ENCODE assay signal across 8 mouse cellular contexts in the genomic region with DNA sequence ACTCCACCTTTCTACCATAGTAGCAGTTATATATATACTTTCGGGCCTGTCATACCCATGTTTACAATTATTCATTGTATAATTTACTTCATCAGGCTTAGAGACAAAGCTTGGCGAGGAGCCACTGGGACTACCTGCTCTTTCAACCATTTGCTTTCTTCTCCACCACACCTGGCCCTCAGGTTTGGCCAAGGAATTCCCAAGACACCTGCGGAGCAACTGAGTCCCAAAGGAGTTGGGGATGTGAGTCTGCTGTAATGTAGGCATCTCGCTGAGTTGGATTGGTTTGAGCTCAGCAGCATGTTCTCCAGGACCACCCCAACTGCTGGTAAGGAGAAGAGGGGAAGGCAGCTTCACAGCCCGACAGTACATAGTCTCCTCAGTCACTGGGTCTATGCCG. TPM values are rescaled to one million over a fixed set of nuclear protein-coding genes. Genes with fewer than 3 reads are reported as not detected.
DNase-seq lines count a peak whose midpoint lies in the region; ATAC-seq and TF ChIP-seq lines count a peak whose summit lies in the region.

Gene Naa20 (plus strand): TSS at position 239 of the 400 bp plus-strand sequence.

- no peak for DNase-seq in lung, postnatal 0 days (ENCODE audit: low spot score)
- no peak for DNase-seq in lung, postnatal 36 days
- DNase-seq in embryonic facial prominence, embryonic 14.5 days (ENCODE audit: low spot score), result no peak
- no peak for DNase-seq in heart, postnatal 0 days (ENCODE audit: low spot score)
- DNase-seq in limb, embryonic 10.5 days (ENCODE audit: low spot score), result no peak
- DNase-seq in urinary bladder, postnatal 25 days (ENCODE audit: low spot score), result no peak
- no peak for DNase-seq in urinary bladder, postnatal 36 days (ENCODE audit: low spot score in 2 of 2)

- TF ChIP-seq CTCF in lung, postnatal 0 days (IDR thresholded peaks at IDR 0.05), result no peak
- no peak; the same call in 1 of the 2 replicates for TF ChIP-seq CTCF in heart, postnatal 0 days (IDR thresholded peaks at IDR 0.05; ENCODE audit: low read depth)

- no peaks in the 10 kb centered on the region for H3K27me3 ChIP-seq in lung, postnatal 0 days (replicated peaks; ENCODE audit: insufficient read depth, low read length)
- no peaks in the 10 kb centered on the region for H3K27me3 ChIP-seq in embryonic facial prominence, embryonic 14.5 days (replicated peaks; ENCODE audit: control insufficient read depth, insufficient read depth, low read length)
- H3K27me3 ChIP-seq in heart, postnatal 0 days (ENCODE audit: control insufficient read depth, insufficient read depth, low read length), result no peaks in the 10 kb centered on the region
- no peaks in the 10 kb centered on the region for H3K27me3 ChIP-seq in limb, embryonic 10.5 days (ENCODE audit: low read depth, poor library complexity, severe bottlenecking)
- no peaks in the 10 kb centered on the region for H3K27me3 ChIP-seq in neural tube, embryonic 15.5 days (replicated peaks)

- no peaks in the 10 kb centered on the region for H3K36me3 ChIP-seq in lung, postnatal 0 days (ENCODE audit: insufficient read depth, low read length)
- H3K36me3 ChIP-seq in embryonic facial prominence, embryonic 14.5 days (ENCODE audit: control insufficient read depth, insufficient read depth, low read length), result peaks cover 5% of the 10 kb centered on the region; the same call in 1 of the 2 replicates
- peaks cover 2% of the 10 kb centered on the region; the same call in 1 of the 2 replicates for H3K36me3 ChIP-seq in heart, postnatal 0 days (replicated peaks; ENCODE audit: control insufficient read depth, insufficient read depth, low read length)
- peaks cover 15% of the 10 kb centered on the region for H3K36me3 ChIP-seq in limb, embryonic 10.5 days
- H3K36me3 ChIP-seq in neural tube, embryonic 15.5 days, result peaks cover 4% of the 10 kb centered on the region

- WGBS in lung, postnatal 0 days, result 86% methylated on average over 6 of the region's 6 CpGs
- 83% methylated on average over 6 of the region's 6 CpGs for WGBS in embryonic facial prominence, embryonic 14.5 days
- WGBS in heart, postnatal 0 days, result 81% methylated on average over 6 of the region's 6 CpGs
- 88% methylated on average over 6 of the region's 6 CpGs for WGBS in limb, embryonic 10.5 days
- WGBS in neural tube, embryonic 15.5 days, result 90% methylated on average over 6 of the region's 6 CpGs

- peak within 1 kb of the TSS; percentile 76; the same call in 1 of the 2 replicates for H3K9ac ChIP-seq in lung, postnatal 0 days (replicated peaks; ENCODE audit: low read depth)
- H3K9ac ChIP-seq in embryonic facial prominence, embryonic 14.5 days (ENCODE audit: low read depth, low read length), result 0 out of 2 replicates have a peak within 1 kb of the TSS, but pooled peaks have one; percentile 2
- peak within 1 kb of the TSS; percentile 94; the same call in 1 of the 2 replicates for H3K9ac ChIP-seq in heart, postnatal 0 days (replicated peaks; ENCODE audit: low read depth, low read length)
- peak within 1 kb of the TSS; percentile 93; the same call in 1 of the 2 replicates for H3K9ac ChIP-seq in neural tube, embryonic 15.5 days (replicated peaks)

- peaks cover 8% of the 10 kb centered on the region; the same call in 1 of the 2 replicates for H3K4me1 ChIP-seq in lung, postnatal 0 days (ENCODE audit: insufficient read depth, low read depth, low read length)
- H3K4me1 ChIP-seq in embryonic facial prominence, embryonic 14.5 days (ENCODE audit: control insufficient read depth, insufficient read depth, low read length), result peaks cover 17% of the 10 kb centered on the region
- peaks cover 19% of the 10 kb centered on the region for H3K4me1 ChIP-seq in heart, postnatal 0 days (ENCODE audit: control insufficient read depth, insufficient read depth)
- peaks cover 20% of the 10 kb centered on the region for H3K4me1 ChIP-seq in limb, embryonic 10.5 days
- H3K4me1 ChIP-seq in neural tube, embryonic 15.5 days, result peaks cover 27% of the 10 kb centered on the region

- H3K4me3 ChIP-seq in lung, postnatal 0 days (ENCODE audit: low read depth, low read length), result peak within 1 kb of the TSS; percentile 96
- H3K4me3 ChIP-seq in embryonic facial prominence, embryonic 14.5 days (ENCODE audit: low read depth, low read length), result peak within 1 kb of the TSS; percentile 98
- H3K4me3 ChIP-seq in heart, postnatal 0 days (ENCODE audit: low read depth, low read length), result peak within 1 kb of the TSS; percentile 97
- peak within 1 kb of the TSS; percentile 97 for H3K4me3 ChIP-seq in limb, embryonic 10.5 days
- peak within 1 kb of the TSS; percentile 100 for H3K4me3 ChIP-seq in neural tube, embryonic 15.5 days (replicated peaks)

- peak within 1 kb of the TSS; percentile 63 for H3K4me2 ChIP-seq in lung, postnatal 0 days (replicated peaks; ENCODE audit: low read depth, low read length)
- H3K4me2 ChIP-seq in embryonic facial prominence, embryonic 14.5 days (ENCODE audit: low read depth, low read length), result peak within 1 kb of the TSS; percentile 78
- peak within 1 kb of the TSS; percentile 69 for H3K4me2 ChIP-seq in heart, postnatal 0 days (ENCODE audit: low read depth, low read length)
- peak within 1 kb of the TSS; percentile 63 for H3K4me2 ChIP-seq in neural tube, embryonic 15.5 days

- no peak for ATAC-seq in lung, postnatal 0 days
- ATAC-seq in embryonic facial prominence, embryonic 14.5 days (ENCODE audit: low read depth), result no peak
- no peak for ATAC-seq in heart, postnatal 0 days (ENCODE audit: insufficient read depth, low read depth)
- ATAC-seq in neural tube, embryonic 15.5 days (ENCODE audit: low FRiP score), result no peak

- H3K9me3 ChIP-seq in lung, postnatal 0 days (ENCODE audit: low read length), result no peaks in the 10 kb centered on the region
- H3K9me3 ChIP-seq in embryonic facial prominence, embryonic 14.5 days (ENCODE audit: control insufficient read depth, low read length), result no peaks in the 10 kb centered on the region
- H3K9me3 ChIP-seq in heart, postnatal 0 days (replicated peaks; ENCODE audit: control insufficient read depth, low read length), result no peaks in the 10 kb centered on the region
- H3K9me3 ChIP-seq in limb, embryonic 10.5 days (replicated peaks), result no peaks in the 10 kb centered on the region
- no peaks in the 10 kb centered on the region for H3K9me3 ChIP-seq in neural tube, embryonic 15.5 days (replicated peaks)

- TF ChIP-seq EP300 in lung, postnatal 0 days (IDR thresholded peaks at IDR 0.05), result no peak
- no peak for TF ChIP-seq EP300 in heart, postnatal 0 days (IDR thresholded peaks at IDR 0.05; ENCODE audit: low read depth)

- H3K27ac ChIP-seq in lung, postnatal 0 days (ENCODE audit: low read length), result no peak within 1 kb of the TSS
- H3K27ac ChIP-seq in embryonic facial prominence, embryonic 14.5 days (replicated peaks; ENCODE audit: low read depth, low read length), result no peak within 1 kb of the TSS
- no peak within 1 kb of the TSS for H3K27ac ChIP-seq in heart, postnatal 0 days (ENCODE audit: low read depth)
- H3K27ac ChIP-seq in limb, embryonic 10.5 days, result peak within 1 kb of the TSS; percentile 97; the same call in 1 of the 2 replicates
- H3K27ac ChIP-seq in neural tube, embryonic 15.5 days (replicated peaks), result no peak within 1 kb of the TSS

RNA-seq across cellular contexts. Expression of gene Naa20, which starts in this region (rescaled TPM):
- 108 and 118 TPM in 2 replicates for polyA plus RNA-seq in lung, postnatal 0 days (2015; fragmentation: Nextera tagmentation; extraction: Ambion mirVana)
- polyA plus RNA-seq in embryonic facial prominence, embryonic 14.5 days (2014; fragmentation: Nextera tagmentation; extraction: Ambion mirVana), result 179 and 186 TPM in 2 replicates
- total RNA-seq in heart, postnatal 0 days (2014; rRNA removed; ENCODE audit: low replicate concordance), result 155 and 298 TPM in 2 replicates
- 243 TPM in 2 replicates for polyA plus RNA-seq in heart, postnatal 0 days (2015; fragmentation: Nextera tagmentation; extraction: Ambion mirVana)
- 152 and 153 TPM in 2 replicates for polyA plus RNA-seq in limb, embryonic 10.5 days (2016; fragmentation: Nextera tagmentation; extraction: Ambion mirVana)
- 130 and 140 TPM in 2 replicates for polyA plus RNA-seq in neural tube, embryonic 15.5 days (2015; fragmentation: Nextera tagmentation; extraction: Ambion mirVana)

Comparison
In these comparisons a context has a peak if more than half of its experiments do, and no peak if none do; other contexts are left out.
1. H3K9ac ChIP-seq: peak in every context shown above with its lines; median percentile 94 in heart, postnatal 0 days; 93 in neural tube, embryonic 15.5 days; 76 in lung, postnatal 0 days; 2 in embryonic facial prominence, embryonic 14.5 days.